Mouse (Mus musculus) embryonic facial prominence, embryonic 13.5 days (tissue): ENCODE measurements around the gene Pagr1b. TPM values are rescaled to one million over a fixed set of nuclear protein-coding genes. Genes with fewer than 3 reads are reported as not detected.

ENCODE experiments used
- ATAC-seq: fragments of 200-750 bp; cut with Nextera tagmentation; 2 replicates; pipeline ENCODE4 v1.8.0; 2017; ENCODE audit warnings: low read depth; ENCODE audit not compliant: insufficient number of reproducible peaks, insufficient read depth, low FRiP score, low TSS enrichment
- H3K27ac ChIP-seq: fragments of 300-500 bp; sonication (generic); 2 replicates; pipeline ENCODE4 v1.5.1; 2015; ENCODE audit warnings: moderate library complexity, mild to moderate bottlenecking, inconsistent platforms
- H3K27me3 ChIP-seq: fragments of 300-500 bp; sonication (generic); 2 replicates; pipeline ENCODE4 v1.6.1; 2015; ENCODE audit warnings: mild to moderate bottlenecking, inconsistent platforms
- H3K36me3 ChIP-seq: fragments of 300-500 bp; sonication (generic); 2 replicates; pipeline ENCODE4 v1.6.1; 2015; ENCODE audit warnings: mild to moderate bottlenecking, inconsistent platforms
- H3K4me1 ChIP-seq: fragments of 300-500 bp; sonication (generic); 2 replicates; pipeline ENCODE4 v1.6.1; 2015; ENCODE audit warnings: inconsistent platforms
- H3K4me2 ChIP-seq: fragments of 300-500 bp; sonication (generic); 2 replicates; pipeline ENCODE4 v1.6.1; 2015; ENCODE audit warnings: moderate library complexity, mild to moderate bottlenecking, inconsistent platforms
- H3K4me3 ChIP-seq: fragments of 300-500 bp; sonication (generic); 2 replicates; pipeline ENCODE4 v1.5.1; 2015; ENCODE audit warnings: mild to moderate bottlenecking, inconsistent platforms
- H3K9ac ChIP-seq: fragments of 300-500 bp; sonication (generic); 2 replicates; pipeline ENCODE4 v1.6.1; 2015; ENCODE audit warnings: mild to moderate bottlenecking, inconsistent platforms
- H3K9me3 ChIP-seq: fragments of 300-500 bp; sonication (generic); 2 replicates; pipeline ENCODE4 v1.6.1; 2016; ENCODE audit warnings: inconsistent platforms
- WGBS: fragments of 180-500 bp; shearing (Covaris S2); methylation state at CpG from one replicate; pipeline ENCODE4 v1.1.7; 2015; ENCODE audit warnings: mixed read lengths; 5-methylcytosine and 5-hydroxymethylcytosine counted together
- microRNA-seq: library from miRNA; unstranded; fragments of <30 nt; microRNA quantifications from one replicate; pipeline ENCODE4, GENCODE M21; 2016
- polyA plus RNA-seq: library from polyadenylated mRNA; unstranded; fragments of >200 nt; fragmentation: Nextera tagmentation; extraction: Ambion mirVana; gene quantifications from 2 replicates; pipeline ENCODE4 v1.2.1, GENCODE M21; 2015

Pagr1b gene
- polyA plus RNA-seq, 1 experiment from 2014 or later = not detected

GRCm38 (mm10) chr7:126963548-126964286, 52.6 kb downstream of the Pagr1b start:
- 0 out of 2 replicates have a peak, but pooled peaks have one; percentile 37 for ATAC-seq
- no peaks in the 10 kb centered on the region for H3K36me3 ChIP-seq
- no peak overlapping the region for H3K27ac ChIP-seq
- WGBS = 27% methylated on average over 19 of the region's 19 CpGs
- no peaks in the 10 kb centered on the region for H3K9me3 ChIP-seq
- peak overlapping the region; percentile 30 for H3K4me2 ChIP-seq
- no peak overlapping the region for H3K4me3 ChIP-seq
- H3K9ac ChIP-seq = no peak overlapping the region
- peaks cover 24% of the 10 kb centered on the region for H3K27me3 ChIP-seq
- no peaks in the 10 kb centered on the region for H3K4me1 ChIP-seq

GRCm38 (mm10) chr7:126961965-126962364, 54.3 kb downstream of the Pagr1b start:
- no peak overlapping the region for H3K4me3 ChIP-seq
- H3K9me3 ChIP-seq = no peaks in the 10 kb centered on the region
- H3K9ac ChIP-seq = no peak overlapping the region
- no peaks in the 10 kb centered on the region for H3K36me3 ChIP-seq
- H3K27ac ChIP-seq = no peak overlapping the region
- H3K4me1 ChIP-seq = no peaks in the 10 kb centered on the region
- ATAC-seq = no peak
- no peak overlapping the region for H3K4me2 ChIP-seq
- H3K27me3 ChIP-seq = peaks cover 24% of the 10 kb centered on the region
- WGBS = 78% methylated on average over 4 of the region's 4 CpGs

GRCm38 (mm10) chr7:126961095-126961494, 55.2 kb downstream of the Pagr1b start:
- Histone ChIP-seq H3K4me1 (no peaks in the 10 kb centered on the region), H3K27ac (no peak overlapping the region), H3K4me3 (no peak overlapping the region), H3K9me3 (no peaks in the 10 kb centered on the region), H3K4me2 (no peak overlapping the region), H3K36me3 (no peaks in the 10 kb centered on the region), H3K9ac (no peak overlapping the region), H3K27me3 (peaks cover 24% of the 10 kb centered on the region)
- 88% methylated on average over 5 of the region's 5 CpGs for WGBS
- ATAC-seq = no peak

DNA sequence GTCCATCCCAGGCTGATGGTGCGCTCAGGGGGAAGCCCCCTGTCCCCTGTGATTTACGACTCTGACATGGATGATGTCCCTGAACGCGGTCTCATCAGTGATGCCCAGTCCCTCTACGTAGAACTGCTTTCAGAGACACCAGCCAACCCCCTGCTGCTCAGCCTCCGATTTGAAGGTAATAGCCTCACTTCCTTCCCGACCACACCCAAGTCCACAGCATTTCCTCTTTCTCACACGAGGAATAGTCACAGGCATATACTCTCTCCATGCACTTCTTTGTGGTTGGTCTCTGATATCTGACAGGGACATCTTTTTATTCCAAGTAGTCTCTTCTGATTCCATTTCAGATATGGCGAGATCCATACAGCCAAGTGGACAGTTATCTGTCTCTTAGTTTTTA, 56.5 kb downstream of the Pagr1b start:
- H3K27me3 ChIP-seq = peaks cover 24% of the 10 kb centered on the region
- no peaks in the 10 kb centered on the region for H3K9me3 ChIP-seq
- no peaks in the 10 kb centered on the region for H3K4me1 ChIP-seq
- no peak overlapping the region for H3K4me2 ChIP-seq
- ATAC-seq = no peak
- H3K9ac ChIP-seq = no peak overlapping the region
- no peak overlapping the region for H3K4me3 ChIP-seq
- H3K27ac ChIP-seq = no peak overlapping the region
- 74% methylated on average over 9 of the region's 9 CpGs for WGBS
- H3K36me3 ChIP-seq = no peaks in the 10 kb centered on the region

DNA sequence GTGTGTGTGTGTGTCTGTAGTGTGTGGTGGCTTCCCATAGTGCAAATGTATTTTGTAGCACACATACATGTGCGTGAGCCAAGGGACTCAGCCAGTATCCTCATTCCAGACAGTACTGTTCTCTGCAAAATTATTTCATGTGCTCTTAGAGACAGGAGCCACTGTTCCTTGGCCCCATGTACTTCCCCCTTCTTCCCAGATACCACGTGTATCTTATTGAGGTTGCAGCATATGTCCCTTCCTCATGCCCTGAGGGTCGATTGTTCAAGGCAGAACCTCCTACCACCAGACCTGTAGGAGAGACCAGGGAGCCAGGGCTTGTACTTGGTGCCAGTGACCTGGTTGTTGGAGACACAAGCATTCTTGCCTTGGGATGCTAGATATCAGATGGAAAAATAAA, 61.2 kb downstream of the Pagr1b start:
- Histone ChIP-seq H3K36me3 (no peaks in the 10 kb centered on the region), H3K4me1 (peaks cover 5% of the 10 kb centered on the region), H3K4me2 (no peak overlapping the region), H3K9me3 (no peaks in the 10 kb centered on the region), H3K27ac (no peak overlapping the region), H3K27me3 (peaks cover 40% of the 10 kb centered on the region), H3K4me3 (no peak overlapping the region), H3K9ac (no peak overlapping the region)
- no peak for ATAC-seq
- 59% methylated on average over 3 of the region's 3 CpGs for WGBS

DNA sequence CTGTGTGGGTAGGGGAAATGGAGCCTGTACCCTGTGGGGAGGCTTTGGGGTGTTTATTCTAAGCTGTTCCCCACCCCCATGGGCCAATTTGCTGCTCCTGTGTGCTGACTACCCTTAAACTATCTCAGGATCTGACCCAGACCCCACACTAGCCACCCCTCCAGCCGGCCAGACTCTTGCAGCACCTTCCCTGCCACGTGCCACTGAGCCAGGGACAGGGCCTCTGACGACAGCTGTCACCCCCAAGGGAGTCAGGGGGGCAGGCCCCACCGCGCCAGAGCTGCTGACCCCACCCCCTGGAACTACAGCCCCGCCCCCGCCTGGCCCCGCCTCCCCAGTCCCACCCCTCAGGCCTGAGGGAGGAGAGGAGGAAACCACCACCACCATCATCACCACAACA, 63.6 kb downstream of the Pagr1b start:
- H3K27ac ChIP-seq = no peak overlapping the region
- H3K9me3 ChIP-seq = no peaks in the 10 kb centered on the region
- no peak overlapping the region for H3K9ac ChIP-seq
- no peak overlapping the region for H3K4me3 ChIP-seq
- peaks cover 14% of the 10 kb centered on the region for H3K4me1 ChIP-seq
- WGBS = 0% methylated on average over 8 of the region's 8 CpGs
- H3K27me3 ChIP-seq = peaks cover 47% of the 10 kb centered on the region
- no peak overlapping the region for H3K4me2 ChIP-seq
- no peak for ATAC-seq
- no peaks in the 10 kb centered on the region for H3K36me3 ChIP-seq

- Histone ChIP-seq H3K36me3 (no peaks in the 10 kb centered on the region), H3K27me3 (peaks cover 47% of the 10 kb centered on the region), H3K4me2 (no peak overlapping the region), H3K9ac (no peak overlapping the region), H3K4me1 (peaks cover 14% of the 10 kb centered on the region), H3K9me3 (no peaks in the 10 kb centered on the region), H3K4me3 (no peak overlapping the region), H3K27ac (no peak overlapping the region)
- ATAC-seq = no peak
- 16% methylated on average over 4 of the region's 4 CpGs for WGBS
Measured at GRCm38 (mm10) chr7:126951741-126952140, 64.5 kb downstream of the Pagr1b start.

Small RNA genes within 50 kb of the gene (microRNA-seq; reads per million reads assigned to microRNA genes)
- not detected for gene Gm44343

Other genes with a start within 250 kb of the Pagr1b start
- 104 and 112 TPM in 2 replicates for gene Ypel3, start 239.5 kb downstream of the Pagr1b start, polyA plus RNA-seq
- gene Tbx6, start 235.0 kb downstream of the Pagr1b start, polyA plus RNA-seq = 0.27 and 0.59 TPM in 2 replicates
- 300 and 311 TPM in 2 replicates for gene Ppp4c, start 224.0 kb downstream of the Pagr1b start, polyA plus RNA-seq
- gene Fam57b, start 218.8 kb downstream of the Pagr1b start, polyA plus RNA-seq = 0.45 and 0.70 TPM in 2 replicates
- gene 4930451I11Rik, start 184.8 kb downstream of the Pagr1b start, polyA plus RNA-seq = not detected in 2 replicates
- 1.6 and 1.9 TPM in 2 replicates for gene Doc2a, start 169.1 kb downstream of the Pagr1b start, polyA plus RNA-seq
- 37.5 and 43.0 TPM in 2 replicates for gene Hirip3, start 154.5 kb downstream of the Pagr1b start, polyA plus RNA-seq
- 84.1 and 108 TPM in 2 replicates for gene Ino80e, start 154.1 kb downstream of the Pagr1b start, polyA plus RNA-seq
- 53.4 and 53.6 TPM in 2 replicates for gene Taok2, start 131.8 kb downstream of the Pagr1b start, polyA plus RNA-seq
- 28.3 and 28.6 TPM in 2 replicates for gene Tmem219, start 93.6 kb downstream of the Pagr1b start, polyA plus RNA-seq
- gene Kctd13, start 87.6 kb downstream of the Pagr1b start, polyA plus RNA-seq = 17.8 and 19.8 TPM in 2 replicates
- 0.13 and 0.25 TPM in 2 replicates for gene Asphd1, start 66.9 kb downstream of the Pagr1b start, polyA plus RNA-seq
- 0.76 and 0.77 TPM in 2 replicates for gene Sez6l2, start 65.9 kb downstream of the Pagr1b start, polyA plus RNA-seq
- gene Cdipt, start 40.6 kb downstream of the Pagr1b start, polyA plus RNA-seq = 95.8 and 97.0 TPM in 2 replicates
- 1.3 and 1.7 TPM in 2 replicates for gene Cdiptos, start 40.4 kb downstream of the Pagr1b start, polyA plus RNA-seq
- 5.3 and 7.1 TPM in 2 replicates for gene Mvp, start 1.9 kb downstream of the Pagr1b start, polyA plus RNA-seq
- gene Pagr1a, start 868 bp upstream of the Pagr1b start, polyA plus RNA-seq = 50.4 and 53.7 TPM in 2 replicates
- gene Gm42742, start 4.6 kb upstream of the Pagr1b start, polyA plus RNA-seq = 83.4 and 89.6 TPM in 2 replicates
- 13.1 and 16.9 TPM in 2 replicates for gene Prrt2, start 4.7 kb upstream of the Pagr1b start, polyA plus RNA-seq
- gene Maz, start 10.6 kb upstream of the Pagr1b start, polyA plus RNA-seq = 63.6 and 73.0 TPM in 2 replicates
- gene Kif22, start 26.0 kb upstream of the Pagr1b start, polyA plus RNA-seq = 99.4 and 124 TPM in 2 replicates
- 15.5 TPM in 1 of 2 replicates, not detected in the other for gene Zg16, start 70.8 kb upstream of the Pagr1b start, polyA plus RNA-seq
- gene AI467606, start 74.9 kb upstream of the Pagr1b start, polyA plus RNA-seq = 1.8 and 2.0 TPM in 2 replicates
- 1.1 and 1.2 TPM in 2 replicates for gene Qprt, start 105.7 kb upstream of the Pagr1b start, polyA plus RNA-seq
- 0.15 and 0.25 TPM in 2 replicates for gene Spn, start 121.3 kb upstream of the Pagr1b start, polyA plus RNA-seq
- 68.3 and 73.3 TPM in 2 replicates for gene Cd2bp2, start 179.6 kb upstream of the Pagr1b start, polyA plus RNA-seq
- 30.4 and 32.0 TPM in 2 replicates for gene Tbc1d10b, start 192.0 kb upstream of the Pagr1b start, polyA plus RNA-seq
- gene Mylpf, start 192.4 kb upstream of the Pagr1b start, polyA plus RNA-seq = 34.1 and 41.1 TPM in 2 replicates
- 53.7 and 55.0 TPM in 2 replicates for gene Zfp553, start 216.6 kb upstream of the Pagr1b start, polyA plus RNA-seq
- 26.9 and 29.6 TPM in 2 replicates for gene Sept1, start 216.6 kb upstream of the Pagr1b start, polyA plus RNA-seq
- 78.2 and 83.9 TPM in 2 replicates for gene Zfp771, start 227.8 kb upstream of the Pagr1b start, polyA plus RNA-seq
- gene Dctpp1, start 244.2 kb upstream of the Pagr1b start, polyA plus RNA-seq = 156 and 206 TPM in 2 replicates